Mouse (Mus musculus) thymus, postnatal 25 days (tissue): ENCODE results near the gene Hyal2.
A peak's percentile ranks its signal among the peaks of the same experiment; 100 is the strongest.

Experiments
- DNase-seq: peaks from one replicate; pipeline ENCODE4 v3.0.0; 2022

The Hyal2 gene

DNA sequence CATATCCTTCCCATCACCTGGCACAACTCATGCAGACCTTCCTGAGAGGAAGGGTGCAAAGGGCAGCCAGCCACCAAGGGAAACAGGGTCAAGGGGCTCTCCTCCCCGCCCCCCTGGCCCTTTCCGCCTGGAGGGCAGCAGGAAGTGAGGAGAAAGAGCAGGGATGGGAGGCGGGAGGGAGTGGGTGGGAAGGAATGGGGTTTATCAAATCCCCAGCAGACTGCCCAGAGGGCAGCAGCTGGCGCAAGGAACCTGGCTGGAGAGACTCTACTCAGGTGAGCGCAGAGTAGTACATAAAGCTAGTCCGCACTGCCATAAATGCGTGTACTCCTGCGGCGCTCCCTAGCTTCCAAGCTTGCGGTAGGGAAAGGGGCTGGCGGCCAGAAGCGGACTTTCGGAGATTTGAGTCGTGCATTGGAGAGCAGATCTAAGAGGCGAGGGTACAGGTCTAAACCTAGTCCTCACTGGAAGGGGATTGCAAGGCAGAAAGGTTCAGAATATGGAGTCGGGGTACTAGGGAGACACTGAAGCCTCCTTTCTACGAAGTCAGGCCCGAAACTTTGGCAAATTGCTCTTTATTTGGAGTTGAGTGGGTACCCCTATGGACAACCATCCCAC, at the start of gene Hyal2:
Gene Hyal2, plus strand, starts transcription at position 244 of the 618 bp plus-strand sequence.
- DNase-seq = peak; percentile 2

GRCm38 (mm10) chr9:107520331-107520730, 47.4 kb upstream of the Hyal2 start:
- DNase-seq = no peak

- peak; percentile 66 for DNase-seq
Observed at GRCm38 (mm10) chr9:107521190-107521589, 46.6 kb upstream of the Hyal2 start.

DNA sequence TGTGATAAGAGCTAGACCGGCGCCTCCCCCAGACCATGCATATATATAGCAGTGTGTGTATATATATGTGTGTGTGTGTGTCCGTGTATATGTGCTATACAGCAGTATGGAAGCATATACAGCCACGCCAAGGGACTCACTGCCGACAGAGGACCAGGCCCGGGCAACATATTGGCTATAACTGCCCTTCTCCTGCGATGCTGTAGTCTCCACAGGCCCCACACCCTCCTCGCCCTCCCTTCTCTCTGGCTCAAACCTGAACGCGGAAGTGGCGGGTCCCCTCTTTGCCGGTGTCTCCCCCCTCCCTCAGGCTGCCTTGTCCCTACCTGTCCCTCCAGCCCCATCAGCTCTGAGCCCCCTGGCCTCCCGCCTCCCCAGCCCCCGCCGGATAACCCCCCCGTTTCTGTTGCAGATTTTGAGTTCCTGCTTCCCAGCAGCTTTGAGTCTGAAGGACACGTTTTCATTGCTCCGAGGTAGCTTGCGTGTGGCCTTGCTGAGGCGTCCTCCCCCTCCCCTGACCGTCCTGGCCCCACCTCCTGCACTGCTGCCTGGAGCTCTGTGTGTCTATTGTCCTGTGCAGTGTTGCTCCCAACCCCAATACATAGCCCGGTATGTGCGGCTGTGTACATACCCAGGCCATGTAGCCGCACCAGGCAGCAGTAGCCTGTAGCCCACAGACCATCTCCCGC, 45.9 kb upstream of the Hyal2 start:
- peak; percentile 65 for DNase-seq

DNA sequence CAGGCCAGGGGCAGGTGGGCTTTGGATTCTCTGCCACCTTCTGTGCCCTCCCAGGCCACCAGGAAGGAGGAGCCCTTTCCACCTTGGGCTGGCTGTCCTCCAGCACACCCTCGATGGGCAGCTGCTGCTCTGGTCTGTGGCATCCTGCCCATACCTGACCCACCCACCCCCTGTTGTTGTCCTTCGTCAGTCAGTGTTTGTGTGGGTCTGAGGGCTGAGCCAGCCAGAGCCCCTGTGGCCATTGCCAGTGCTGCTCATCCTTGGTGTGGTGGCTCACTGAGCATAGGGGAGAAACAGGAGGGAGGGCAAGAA, 45.4 kb upstream of the Hyal2 start:
- no peak for DNase-seq

DNA sequence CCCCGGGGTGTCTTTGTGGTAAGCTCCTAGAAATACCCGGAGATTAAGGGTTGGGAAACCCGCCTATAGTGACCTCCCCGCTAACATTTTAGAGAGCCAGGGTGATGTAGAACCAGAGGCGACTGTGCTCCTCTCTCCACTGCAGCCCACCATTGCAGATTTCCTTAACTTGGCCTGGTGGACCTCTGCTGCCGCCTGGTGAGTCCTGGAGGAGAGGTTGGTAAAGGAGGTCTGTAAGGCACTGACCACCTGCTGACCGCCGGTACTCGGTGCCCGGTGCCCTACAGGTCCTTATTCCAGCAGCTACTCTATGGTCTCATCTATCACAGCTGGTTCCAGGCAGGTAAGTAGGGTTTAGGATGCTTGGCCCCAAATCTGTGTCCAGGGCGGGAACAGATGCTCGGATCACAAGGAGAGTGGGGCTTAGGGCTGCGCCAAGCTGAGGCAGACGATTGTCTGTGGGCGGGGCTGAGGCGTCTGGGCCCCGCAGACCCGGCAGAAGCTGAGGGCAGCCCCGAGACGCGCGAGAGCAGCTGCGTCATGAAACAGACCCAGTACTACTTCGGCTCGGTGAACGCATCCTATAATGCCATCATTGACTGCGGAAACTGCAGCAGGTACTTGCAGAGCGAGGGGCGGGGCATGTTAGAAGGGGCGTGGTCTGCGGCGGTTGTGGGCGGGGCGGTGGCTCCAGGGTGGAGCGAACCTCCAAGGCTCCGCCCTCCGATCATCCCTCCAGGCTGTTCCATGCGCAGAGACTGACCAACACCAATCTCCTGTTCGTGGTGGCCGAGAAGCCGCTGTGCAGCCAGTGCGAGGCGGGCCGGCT, 41.3 kb upstream of the Hyal2 start:
- peak; percentile 86 for DNase-seq

DNA sequence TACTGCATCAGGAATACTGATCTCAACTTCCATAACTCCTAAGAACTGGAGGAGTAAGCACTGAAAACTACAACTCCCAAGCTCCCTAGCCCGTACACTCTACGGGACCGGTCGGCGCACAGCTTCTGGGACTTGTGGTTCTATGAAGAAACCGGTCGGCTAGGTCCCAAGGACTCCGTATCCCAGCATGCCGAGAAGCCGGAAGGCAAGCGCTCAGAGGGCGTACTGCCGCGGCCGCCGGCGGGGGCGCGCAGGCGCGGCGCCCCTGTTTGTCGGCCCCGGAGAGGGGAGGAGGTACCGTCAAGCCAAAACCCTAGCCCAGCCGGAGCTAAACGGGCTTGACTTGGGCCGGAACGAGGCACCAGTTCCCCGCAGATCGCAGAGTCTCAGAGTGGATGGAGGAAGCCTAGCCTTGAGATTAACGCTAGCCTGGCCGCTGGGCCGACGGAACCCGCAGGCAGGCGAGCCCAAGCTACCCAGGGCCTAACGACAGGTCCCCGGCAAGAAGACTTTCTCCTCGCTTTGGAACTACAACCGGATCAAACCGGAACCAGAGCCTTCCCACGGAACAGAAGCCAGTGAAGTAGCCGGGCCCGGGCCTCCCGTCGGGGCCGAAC, 33.8 kb upstream of the Hyal2 start, which contains the start of gene Tmem115:
Gene Tmem115, plus strand, starts transcription at position 155 of the 617 bp plus-strand sequence.
- peak; percentile 90 for DNase-seq

- DNase-seq = no peak
Observed at GRCm38 (mm10) chr9:107534408-107535202, 33.1 kb upstream of the Hyal2 start.

GRCm38 (mm10) chr9:107538231-107538630, 29.5 kb upstream of the Hyal2 start:
- DNase-seq = no peak

DNA sequence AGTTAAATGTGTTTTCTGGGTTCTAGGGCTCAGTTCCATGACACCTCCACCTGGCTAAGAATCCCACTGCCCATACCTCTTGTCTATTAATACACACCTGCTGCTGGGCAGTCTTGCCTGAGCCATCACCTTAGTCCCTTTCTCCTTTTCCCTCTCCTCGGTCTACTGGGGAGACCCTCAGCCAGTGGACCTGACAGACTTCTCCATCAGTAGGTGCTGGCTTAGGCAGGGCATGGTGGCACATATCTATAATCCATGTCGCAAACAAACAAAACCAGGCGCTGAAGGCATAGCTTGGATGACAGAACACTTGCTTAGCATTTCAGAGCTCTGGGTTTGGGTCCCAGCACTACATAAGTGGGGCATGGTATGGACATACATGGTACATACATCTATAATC, 29.0 kb upstream of the Hyal2 start:
- no peak for DNase-seq

DNA sequence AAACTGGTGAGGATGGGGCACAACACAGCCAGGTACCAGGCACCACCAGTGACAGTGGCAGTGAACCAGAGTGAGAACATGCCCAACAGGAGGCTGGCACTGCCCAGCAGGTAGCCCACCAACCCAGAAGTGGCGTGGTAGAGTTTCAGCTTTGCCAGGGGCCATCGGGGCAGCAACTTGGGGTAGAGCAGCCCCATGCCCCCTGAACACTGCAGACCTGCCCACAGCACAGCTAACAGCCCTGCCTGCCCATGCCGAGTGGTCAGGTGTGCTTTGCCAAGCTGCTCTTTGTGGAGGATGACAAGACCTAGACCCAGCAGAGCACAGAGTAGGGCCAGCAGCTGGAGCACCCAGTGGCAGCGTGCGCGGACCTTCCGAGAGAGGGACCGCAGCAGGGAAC, 27.8 kb upstream of the Hyal2 start:
- DNase-seq = no peak

GRCm38 (mm10) chr9:107540420-107540819, 27.3 kb upstream of the Hyal2 start:
- DNase-seq = no peak

GRCm38 (mm10) chr9:107541005-107541404, 26.7 kb upstream of the Hyal2 start:
- no peak for DNase-seq

DNA sequence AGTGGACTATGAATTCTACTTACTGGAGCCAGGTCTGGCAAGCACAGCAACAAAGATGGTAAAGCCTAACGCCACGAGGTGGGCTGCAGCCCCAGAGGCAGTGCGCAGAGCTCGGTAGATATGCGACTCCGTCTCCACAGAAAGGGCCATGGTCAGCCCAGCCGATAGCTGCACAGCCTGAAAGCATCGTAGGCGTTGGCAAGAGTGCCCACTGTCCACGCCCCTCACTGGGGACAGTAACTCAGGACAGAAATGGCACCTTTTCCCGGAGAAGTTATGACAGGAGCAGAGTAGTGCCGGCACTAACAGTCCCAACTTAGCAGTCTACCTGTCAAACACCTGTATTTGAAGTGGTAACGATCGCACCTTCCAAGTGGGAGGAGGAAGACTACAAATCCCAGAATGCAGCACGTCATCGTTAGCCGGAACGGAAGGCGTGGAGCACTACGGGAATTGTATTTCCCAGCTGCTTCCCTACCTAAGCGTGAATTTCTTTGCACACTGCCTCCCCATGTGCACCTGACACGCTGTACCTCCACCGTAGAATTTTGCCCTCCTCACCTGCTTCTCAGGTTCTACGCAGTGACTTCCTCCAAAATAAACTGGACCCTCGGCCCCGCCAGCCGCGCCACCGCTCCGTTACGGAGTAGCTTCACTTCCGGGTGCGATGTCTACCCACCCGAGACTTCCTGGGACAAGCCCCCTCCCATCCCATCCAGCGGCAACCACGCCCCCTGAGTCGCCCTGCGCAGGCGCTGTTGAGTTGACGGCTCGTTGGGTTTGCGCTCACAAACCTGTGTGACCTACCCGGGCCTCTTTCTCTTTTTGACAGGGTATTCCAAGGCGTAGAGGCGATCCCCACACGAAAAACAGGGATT, 26.0 kb upstream of the Hyal2 start, which contains the start of the genes Cyb561d2 and Nprl2:
Gene Cyb561d2, minus strand, starts transcription at position 720 of the 878 bp plus-strand sequence.
Gene Nprl2, plus strand, starts transcription at position 753 of the 878 bp plus-strand sequence.
- DNase-seq = peak; percentile 97

GRCm38 (mm10) chr9:107542352-107542686, 25.4 kb upstream of the Hyal2 start:
- DNase-seq = no peak

- no peak for DNase-seq
Observed at GRCm38 (mm10) chr9:107542721-107543120, 25.0 kb upstream of the Hyal2 start.

GRCm38 (mm10) chr9:107543299-107543698, 24.4 kb upstream of the Hyal2 start:
- no peak for DNase-seq

DNA sequence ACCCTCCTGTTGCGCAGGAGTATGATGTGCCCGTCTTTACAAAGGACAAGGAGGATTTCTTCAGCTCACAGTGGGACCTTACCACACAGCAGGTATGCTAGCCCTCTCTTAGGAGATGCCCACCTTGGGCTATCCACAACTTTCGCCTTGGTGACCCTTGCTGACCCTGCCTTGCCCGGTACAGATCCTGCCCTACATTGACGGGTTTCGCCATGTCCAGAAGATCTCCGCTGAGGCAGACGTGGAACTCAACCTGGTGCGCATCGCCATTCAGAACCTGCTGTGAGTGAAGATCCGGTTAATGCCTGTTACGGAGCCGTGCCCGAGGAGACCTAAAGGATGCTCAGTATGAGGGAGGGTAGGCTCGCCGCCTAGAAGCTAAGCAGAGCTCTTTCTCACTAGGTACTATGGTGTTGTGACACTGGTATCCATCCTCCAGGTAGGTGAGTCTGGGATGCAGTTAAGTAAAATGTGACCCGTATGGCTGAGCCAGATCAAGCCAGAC, 23.5 kb upstream of the Hyal2 start:
- DNase-seq = no peak

- DNase-seq = peak; percentile 2
Observed at GRCm38 (mm10) chr9:107544729-107545128, 23.0 kb upstream of the Hyal2 start.

DNA sequence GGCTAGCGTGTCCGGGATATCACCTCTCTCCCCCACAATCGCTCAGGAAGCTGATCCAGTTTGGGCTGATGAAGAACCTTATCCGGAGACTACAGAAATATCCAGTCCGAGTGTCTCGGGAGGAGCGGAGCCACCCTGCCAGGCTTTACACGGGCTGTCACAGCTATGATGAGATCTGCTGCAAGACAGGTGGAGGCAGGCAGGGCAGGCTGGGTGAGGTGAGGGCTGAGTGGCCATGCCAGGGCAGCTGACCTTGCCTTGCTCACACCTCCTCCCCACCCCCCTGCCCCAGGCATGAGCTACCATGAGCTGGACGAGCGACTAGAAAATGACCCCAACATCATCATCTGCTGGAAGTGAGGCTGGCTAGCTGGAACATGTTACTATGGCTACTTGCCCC, 22.5 kb upstream of the Hyal2 start:
- peak; percentile 1 for DNase-seq

DNA sequence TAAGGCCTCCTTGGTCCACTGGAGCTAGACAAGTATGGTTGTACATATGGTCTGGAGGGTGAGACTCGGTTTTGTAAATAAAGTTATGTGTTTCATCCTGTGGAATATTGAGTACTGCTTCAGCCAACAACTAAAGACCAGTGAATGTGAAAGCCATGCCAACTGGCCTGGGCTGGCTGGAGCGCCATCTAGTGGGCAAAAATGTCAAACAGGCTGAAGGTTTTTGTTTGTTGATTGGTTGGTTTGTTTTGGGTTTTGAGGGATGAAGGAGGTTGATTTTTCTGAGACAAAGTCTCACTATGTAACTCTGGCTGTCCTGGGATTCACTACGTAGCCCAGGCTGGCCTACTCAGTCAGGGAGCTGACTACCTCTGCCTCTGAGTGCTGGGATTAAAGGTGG, 22.1 kb upstream of the Hyal2 start:
- DNase-seq = peak; percentile 76
